Mouse (Mus musculus): ENCODE measurements around the gene Nup93. TPM values are rescaled to one million over a fixed set of nuclear protein-coding genes. Genes with fewer than 3 reads are reported as not detected.

The Nup93 gene
- total and polyA plus RNA-seq, 3 experiments = 6.0 to 42.5 (median 39.9) TPM

DNA sequence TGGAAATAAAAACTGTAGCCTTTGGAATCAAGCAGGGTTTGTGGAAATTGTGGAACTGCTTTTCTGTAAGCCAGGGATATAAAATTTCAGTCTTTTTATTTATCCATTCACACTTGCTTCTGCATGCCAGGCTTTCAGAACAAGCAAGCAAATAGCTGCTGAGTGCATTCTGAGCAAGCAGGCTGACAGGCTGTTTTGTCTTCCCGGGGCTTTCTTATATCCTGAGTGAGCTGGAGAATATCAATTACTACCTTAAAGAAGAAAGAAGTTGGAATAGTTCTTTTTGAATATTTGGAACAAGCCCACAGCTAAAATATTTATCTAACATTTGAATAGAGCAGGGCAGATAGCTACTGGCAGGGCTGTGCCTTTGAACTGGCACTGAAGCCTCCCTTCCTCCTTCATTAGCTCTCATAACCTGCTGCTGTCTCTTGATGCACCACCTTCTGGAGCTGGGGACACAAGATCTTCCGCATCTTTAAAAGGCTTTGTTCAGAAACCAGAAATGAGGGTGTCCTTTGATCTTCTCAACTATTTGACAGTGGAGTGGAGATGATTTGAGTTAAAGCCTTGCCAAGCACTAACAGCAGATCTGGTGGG lies 35.6 kb downstream of the Nup93 start:
- DNase-seq (ENCODE audit: low spot score) (no peak), ATAC-seq (ENCODE audit: extremely low read depth, insufficient number of reproducible peaks, low FRiP score, poor library complexity, severe bottlenecking) (no peak)
- Histone ChIP-seq H3K4me1 (ENCODE audit: insufficient read depth, low read depth, low read length) (no peaks in the 10 kb centered on the region), H3K36me3 (replicated peaks) (peaks cover 77% of the 10 kb centered on the region), H3K27me3 (ENCODE audit: insufficient read depth, low read length) (no peaks in the 10 kb centered on the region), H3K4me3 (ENCODE audit: low read depth, low read length) (no peak overlapping the region), H3K9me3 (replicated peaks) (no peaks in the 10 kb centered on the region)
- no peak for TF ChIP-seq TAL1 (conservative IDR thresholded peaks at IDR 0.05; ENCODE audit: low read depth, low read length)
- TF ChIP-seq POLR2AphosphoS5 (IDR thresholded peaks at IDR 0.05; ENCODE audit: insufficient replicate concordance, low read depth, low read length) = no peak
- TF ChIP-seq CTCF (IDR thresholded peaks at IDR 0.05; ENCODE audit: low read depth, low read length) = no peak
- no peak for TF ChIP-seq GATA1 (IDR thresholded peaks at IDR 0.05; ENCODE audit: borderline replicate concordance, low read length)
- no peak for TF ChIP-seq GATA2 (IDR thresholded peaks at IDR 0.05; ENCODE audit: borderline replicate concordance, low read depth, low read length)

DNA sequence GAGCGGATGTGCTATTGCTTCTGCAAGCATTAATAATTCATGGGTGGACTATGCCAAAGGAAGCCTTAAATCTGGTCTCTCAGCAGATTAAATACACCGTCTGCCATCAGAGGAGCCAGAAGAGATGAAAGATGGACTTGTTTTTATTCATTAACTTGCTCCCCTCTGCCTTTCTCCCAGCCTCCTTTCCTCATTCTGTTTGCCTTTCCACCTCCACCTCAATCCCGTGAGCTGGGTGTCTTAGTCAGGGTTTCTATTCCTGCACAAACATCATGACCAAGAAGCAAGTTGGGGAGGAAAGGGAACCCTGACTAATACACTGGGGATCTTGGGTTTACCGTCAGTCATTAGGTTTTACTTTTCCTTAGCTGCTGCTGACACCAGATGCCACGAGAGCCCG lies 44.5 kb downstream of the Nup93 start:
- Histone ChIP-seq H3K9me3 (replicated peaks) (no peaks in the 10 kb centered on the region), H3K4me3 (ENCODE audit: low read depth, low read length) (no peak overlapping the region), H3K4me1 (ENCODE audit: insufficient read depth, low read depth, low read length) (peaks cover 9% of the 10 kb centered on the region), H3K27me3 (ENCODE audit: insufficient read depth, low read length) (no peaks in the 10 kb centered on the region), H3K36me3 (replicated peaks) (peaks cover 48% of the 10 kb centered on the region)
- DNase-seq (ENCODE audit: low spot score) = no peak
- no peak for ATAC-seq (ENCODE audit: extremely low read depth, insufficient number of reproducible peaks, low FRiP score, poor library complexity, severe bottlenecking)
- TF ChIP-seq POLR2AphosphoS5 (IDR thresholded peaks at IDR 0.05; ENCODE audit: insufficient replicate concordance, low read depth, low read length) = no peak
- TF ChIP-seq CTCF (IDR thresholded peaks at IDR 0.05; ENCODE audit: low read depth, low read length) = no peak
- no peak for TF ChIP-seq GATA2 (IDR thresholded peaks at IDR 0.05; ENCODE audit: borderline replicate concordance, low read depth, low read length)
- TF ChIP-seq TAL1 (conservative IDR thresholded peaks at IDR 0.05; ENCODE audit: low read depth, low read length) = no peak
- TF ChIP-seq GATA1 (IDR thresholded peaks at IDR 0.05; ENCODE audit: borderline replicate concordance, low read length) = no peak

DNA sequence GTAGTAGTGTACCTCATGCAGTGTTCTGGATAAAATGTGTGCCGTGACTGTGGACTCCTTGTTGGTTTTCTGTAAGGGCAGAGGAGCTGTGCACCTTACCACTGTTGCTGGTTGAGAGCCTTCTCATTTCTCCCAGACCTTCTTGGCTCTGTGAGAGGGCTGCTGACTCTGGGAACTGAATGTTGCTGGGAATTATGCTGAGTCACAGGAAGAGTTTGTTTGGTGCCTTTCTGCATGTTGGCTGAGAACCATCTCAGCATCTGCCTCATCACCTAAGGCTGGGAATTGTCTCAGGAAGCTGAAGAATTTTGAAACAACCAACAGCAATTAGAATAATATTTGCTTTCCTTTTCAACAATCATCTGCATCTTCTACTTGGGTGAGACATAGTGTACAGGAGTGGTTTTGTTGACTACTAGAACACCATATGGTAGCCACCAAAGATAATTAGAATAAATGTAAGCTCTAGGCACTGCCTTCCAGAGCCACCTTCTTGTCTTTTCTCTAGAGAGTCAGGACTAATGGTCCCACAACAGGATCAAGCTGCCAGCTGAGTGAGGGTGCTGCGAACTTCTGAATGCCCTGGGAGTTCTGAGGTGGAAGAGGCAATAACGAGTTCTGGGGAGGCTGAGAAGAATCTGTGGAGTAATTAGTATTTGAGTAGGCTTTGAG lies 48.4 kb downstream of the Nup93 start:
- H3K4me1 ChIP-seq (ENCODE audit: insufficient read depth, low read depth, low read length) = peaks cover 9% of the 10 kb centered on the region
- H3K9me3 ChIP-seq (replicated peaks) = no peaks in the 10 kb centered on the region
- no peak for ATAC-seq (ENCODE audit: extremely low read depth, insufficient number of reproducible peaks, low FRiP score, poor library complexity, severe bottlenecking)
- no peak for DNase-seq (ENCODE audit: low spot score)
- no peaks in the 10 kb centered on the region for H3K27me3 ChIP-seq (ENCODE audit: insufficient read depth, low read length)
- H3K4me3 ChIP-seq (ENCODE audit: low read depth, low read length) = no peak overlapping the region
- H3K36me3 ChIP-seq (replicated peaks) = peaks cover 32% of the 10 kb centered on the region
- TF ChIP-seq POLR2AphosphoS5 (IDR thresholded peaks at IDR 0.05; ENCODE audit: insufficient replicate concordance, low read depth, low read length) = no peak
- TF ChIP-seq GATA2 (IDR thresholded peaks at IDR 0.05; ENCODE audit: borderline replicate concordance, low read depth, low read length) = no peak
- TF ChIP-seq CTCF (IDR thresholded peaks at IDR 0.05; ENCODE audit: low read depth, low read length) = no peak
- no peak for TF ChIP-seq GATA1 (IDR thresholded peaks at IDR 0.05; ENCODE audit: borderline replicate concordance, low read length)
- no peak for TF ChIP-seq TAL1 (conservative IDR thresholded peaks at IDR 0.05; ENCODE audit: low read depth, low read length)

DNA sequence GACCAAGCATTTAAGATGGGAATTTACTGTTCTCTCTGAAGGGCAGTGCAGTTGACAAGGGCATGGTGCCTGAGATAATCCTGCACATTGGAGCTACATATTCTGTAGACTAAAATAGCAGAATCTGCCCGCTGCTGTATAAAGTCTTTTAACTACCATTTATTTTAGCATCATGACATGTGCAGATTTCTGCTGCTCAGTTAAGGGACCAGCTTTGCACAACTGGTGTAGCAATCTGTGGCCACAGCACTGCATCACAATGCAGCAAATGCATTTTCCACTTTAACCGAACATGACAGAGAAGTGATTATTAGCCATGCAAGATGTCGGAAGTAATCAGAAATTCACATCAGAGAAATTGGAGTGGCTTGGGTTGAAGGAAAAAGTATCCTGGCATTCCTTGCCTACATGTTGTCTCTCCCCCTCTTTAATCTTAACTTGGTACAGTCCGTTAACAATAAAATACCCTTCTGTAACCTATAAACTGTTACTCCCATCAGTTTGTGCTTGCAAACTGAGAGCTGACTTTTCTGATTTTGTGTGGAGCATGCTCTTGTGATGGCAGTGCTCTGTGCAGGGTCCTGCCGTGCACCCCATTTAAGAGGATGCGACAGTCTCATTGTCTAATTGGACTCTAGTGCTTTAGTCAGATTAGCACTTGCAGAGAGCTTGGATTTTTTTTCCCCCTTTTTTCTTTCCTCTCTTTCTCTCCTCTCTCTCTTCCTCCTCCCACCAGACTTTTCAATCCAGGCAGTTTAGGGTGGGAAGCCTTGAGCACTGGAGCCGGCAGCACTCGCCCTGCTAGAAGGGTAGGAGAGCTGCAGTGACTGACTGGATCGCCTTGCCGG lies 52.2 kb downstream of the Nup93 start:
- H3K27me3 ChIP-seq (ENCODE audit: insufficient read depth, low read length) = no peaks in the 10 kb centered on the region
- no peaks in the 10 kb centered on the region for H3K9me3 ChIP-seq (replicated peaks)
- H3K4me3 ChIP-seq (ENCODE audit: low read depth, low read length) = no peak overlapping the region
- TF ChIP-seq CTCF (IDR thresholded peaks at IDR 0.05; ENCODE audit: low read depth, low read length) (no peak), TAL1 (conservative IDR thresholded peaks at IDR 0.05; ENCODE audit: low read depth, low read length) (no peak), GATA1 (IDR thresholded peaks at IDR 0.05; ENCODE audit: borderline replicate concordance, low read length) (no peak), POLR2AphosphoS5 (IDR thresholded peaks at IDR 0.05; ENCODE audit: insufficient replicate concordance, low read depth, low read length) (no peak), GATA2 (IDR thresholded peaks at IDR 0.05; ENCODE audit: borderline replicate concordance, low read depth, low read length) (no peak)
- ATAC-seq (ENCODE audit: extremely low read depth, insufficient number of reproducible peaks, low FRiP score, poor library complexity, severe bottlenecking) (no peak), DNase-seq (ENCODE audit: low spot score) (no peak)
- H3K36me3 ChIP-seq (replicated peaks) = peaks cover 36% of the 10 kb centered on the region
- H3K4me1 ChIP-seq (ENCODE audit: insufficient read depth, low read depth, low read length) = peaks cover 9% of the 10 kb centered on the region

DNA sequence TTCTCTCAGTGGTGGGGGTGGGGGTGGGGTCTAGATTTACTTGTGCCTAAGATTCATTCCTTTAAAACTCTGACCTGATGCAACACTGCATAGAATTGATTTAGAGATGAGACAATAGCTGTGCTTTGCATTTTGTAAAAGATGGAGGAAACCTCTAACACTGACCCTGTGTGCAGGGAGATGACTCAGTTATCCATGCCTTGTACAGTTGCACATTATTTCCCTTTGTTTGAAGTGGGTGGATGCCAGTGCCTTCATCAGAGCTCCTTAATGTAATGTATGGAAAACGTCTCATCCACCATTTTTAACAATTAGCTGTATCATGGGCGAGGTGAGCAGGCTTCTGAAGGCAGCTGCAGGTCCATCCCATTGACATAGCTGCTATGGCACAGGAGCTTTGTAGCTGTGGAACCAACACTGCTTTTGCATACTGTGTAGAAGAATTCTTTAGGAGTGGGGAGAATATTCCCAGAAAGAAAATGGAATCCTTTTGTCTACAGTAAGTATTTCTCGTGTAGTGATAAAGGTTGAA lies 54.1 kb downstream of the Nup93 start:
- H3K4me3 ChIP-seq (ENCODE audit: low read depth, low read length) = no peak overlapping the region
- H3K4me1 ChIP-seq (ENCODE audit: insufficient read depth, low read depth, low read length) = no peaks in the 10 kb centered on the region
- H3K36me3 ChIP-seq (replicated peaks) = peaks cover 37% of the 10 kb centered on the region
- no peak for DNase-seq (ENCODE audit: low spot score)
- no peaks in the 10 kb centered on the region for H3K9me3 ChIP-seq (replicated peaks)
- no peak for ATAC-seq (ENCODE audit: extremely low read depth, insufficient number of reproducible peaks, low FRiP score, poor library complexity, severe bottlenecking)
- no peak for TF ChIP-seq TAL1 (conservative IDR thresholded peaks at IDR 0.05; ENCODE audit: low read depth, low read length)
- TF ChIP-seq POLR2AphosphoS5 (IDR thresholded peaks at IDR 0.05; ENCODE audit: insufficient replicate concordance, low read depth, low read length) = no peak
- TF ChIP-seq GATA2 (IDR thresholded peaks at IDR 0.05; ENCODE audit: borderline replicate concordance, low read depth, low read length) = no peak
- TF ChIP-seq GATA1 (IDR thresholded peaks at IDR 0.05; ENCODE audit: borderline replicate concordance, low read length) = no peak
- TF ChIP-seq CTCF (IDR thresholded peaks at IDR 0.05; ENCODE audit: low read depth, low read length) = no peak
- no peaks in the 10 kb centered on the region for H3K27me3 ChIP-seq (ENCODE audit: insufficient read depth, low read length)

All from G1E (cell line).